Mouse (Mus musculus) E14TG2a.4 (cell line): ENCODE measurements around the gene Crip2.

Experiments
- CTCF ChIP-seq: conservative IDR thresholded peaks from 2 replicates; pipeline ENCODE4 v1.5.1; 2014; ENCODE audit warnings: low read length
- POU5F1 ChIP-seq: IDR thresholded peaks from 2 replicates; pipeline ENCODE4 v1.6.1; 2014; ENCODE audit warnings: low read length, borderline replicate concordance

DNA sequence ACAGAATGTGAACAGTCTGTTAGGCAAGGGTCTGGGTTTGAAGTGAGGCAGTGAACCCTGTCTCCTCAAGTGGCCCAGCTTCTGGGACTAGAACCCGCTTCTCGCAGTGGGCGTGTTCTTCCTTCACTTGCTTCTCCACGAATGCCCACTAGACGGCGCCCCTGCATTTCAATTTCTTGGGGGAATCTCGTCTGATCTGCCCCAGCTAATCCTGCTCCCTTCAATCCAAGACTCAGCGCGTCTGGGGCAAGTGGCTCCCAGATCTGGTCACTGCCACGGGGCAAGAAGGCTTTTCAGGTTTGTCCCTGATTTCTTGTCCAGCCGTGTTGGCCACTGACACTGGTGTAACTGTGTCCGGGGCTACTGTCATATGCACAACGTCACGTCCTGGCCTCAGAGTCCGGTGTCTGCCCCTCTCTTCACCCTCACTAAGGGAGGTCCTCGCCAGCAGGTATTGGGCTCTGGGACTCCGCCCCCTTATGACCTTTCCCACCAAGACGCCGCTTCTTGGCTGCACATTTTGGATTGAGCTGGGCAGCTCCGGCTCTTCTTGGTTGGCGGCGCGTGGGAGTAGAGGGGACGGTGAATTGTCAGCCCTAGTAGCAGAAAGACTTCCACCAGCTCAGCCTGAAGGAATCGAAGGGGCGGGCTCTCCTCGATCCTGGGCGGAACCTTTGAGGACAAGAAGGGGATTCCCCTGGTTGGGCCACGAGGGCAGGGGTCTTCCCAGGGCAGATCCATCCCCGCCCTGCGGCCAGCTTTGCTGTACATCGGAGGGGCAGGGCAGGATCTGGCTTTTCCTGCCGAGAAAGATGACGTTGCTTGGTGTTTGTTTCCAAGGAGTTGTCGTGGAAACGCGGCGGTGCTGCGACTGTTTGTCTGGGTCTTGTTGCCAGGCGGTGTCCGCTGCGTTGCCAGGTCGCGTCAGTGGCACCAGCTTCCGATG, 6.3 kb downstream of the Crip2 start, which contains the start of gene Crip1:
- TF ChIP-seq CTCF (peak; percentile 100), POU5F1 (no peak)
